Mouse (Mus musculus) heart, postnatal 10 days (tissue): ENCODE results near the gene Rars2. TPM values are rescaled to one million over a fixed set of nuclear protein-coding genes. Genes with fewer than 3 reads are reported as not detected.
"Not testable (repeated sequence)": the region's sequence is repeated elsewhere in the genome, so short reads cannot be mapped to it uniquely, and the experiment has no call there.

ENCODE experiments used
- DNase-seq, 2 experiments: peaks; one replicate each; pipeline ENCODE4 v3.0.0; 2021
- intact Hi-C: fragments of 180-260 bp; cut with DNase I; formaldehyde crosslinking; loops from one replicate; pipeline ENCODE4 v1.15.1; 2025
- total RNA-seq, 2 experiments: library from RNA; stranded (reverse); gene quantifications; 2 replicates each; pipeline ENCODE4 v1.2.3; 2021

Gene Rars2
- total RNA-seq: 10 to 100 TPM; 28.0 to 32.5 TPM

GRCm38 (mm10) chr4:34614630-34615094 is at the start of gene Rars2, which contains the start of gene Orc3:
TSS of gene Rars2 (plus strand) at chr4:34614957.
TSS of gene Orc3 (minus strand) at chr4:34614944.
- intact Hi-C loops: loop anchor here (5.0 kb wide), 3 partner anchors 37 to 163 kb away; partner anchors contain the start of gene Smim8
- peak; percentile 93 to 95 for DNase-seq

GRCm38 (mm10) chr4:34566226-34566625 is 48.5 kb upstream of the Rars2 start:
- DNase-seq: no peak
- intact Hi-C loops: loop anchor here (10.0 kb wide), 1 partner anchor 1171 kb away; no protein-coding TSS in a partner anchor

- intact Hi-C loops: no loop called here
These were observed 41.9 kb upstream of the Rars2 start for GRCm38 (mm10) chr4:34572876-34573275.

GRCm38 (mm10) chr4:34577028-34577427 is 37.7 kb upstream of the Rars2 start:
- intact Hi-C loops: loop anchor here (5.0 kb wide), 1 partner anchor 35 kb away; the partner anchor contains the start of genes Orc3 and Rars2

More at GRCm38 (mm10) chr4:34572876-34573275, 41.9 kb upstream of the Rars2 start:
- DNase-seq: no peak

DNA sequence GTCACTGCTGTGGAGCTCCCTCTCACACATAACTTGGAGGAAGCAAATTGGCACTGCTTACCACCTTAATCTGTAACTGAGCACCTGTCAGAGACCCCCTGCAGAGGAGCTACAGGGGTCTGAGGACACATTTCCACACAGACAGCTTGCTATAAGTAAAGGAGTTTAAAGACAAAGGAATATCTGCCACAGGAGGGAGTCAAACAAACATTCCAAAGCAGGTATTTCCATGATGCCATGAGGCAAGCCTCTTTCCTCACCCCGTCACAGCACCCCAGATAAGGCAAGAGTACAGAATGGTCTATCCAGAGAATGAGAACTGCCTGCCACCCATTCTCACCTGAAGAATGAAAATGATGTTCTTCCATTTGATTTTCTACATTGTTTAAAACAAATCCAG is 35.5 kb upstream of the Rars2 start:
- no peak for DNase-seq
- intact Hi-C loops: loop anchor here (5.0 kb wide), 1 partner anchor 33 kb away; the partner anchor contains the start of genes Orc3 and Rars2

More at GRCm38 (mm10) chr4:34577028-34577427, 37.7 kb upstream of the Rars2 start:
- no peak for DNase-seq

DNA sequence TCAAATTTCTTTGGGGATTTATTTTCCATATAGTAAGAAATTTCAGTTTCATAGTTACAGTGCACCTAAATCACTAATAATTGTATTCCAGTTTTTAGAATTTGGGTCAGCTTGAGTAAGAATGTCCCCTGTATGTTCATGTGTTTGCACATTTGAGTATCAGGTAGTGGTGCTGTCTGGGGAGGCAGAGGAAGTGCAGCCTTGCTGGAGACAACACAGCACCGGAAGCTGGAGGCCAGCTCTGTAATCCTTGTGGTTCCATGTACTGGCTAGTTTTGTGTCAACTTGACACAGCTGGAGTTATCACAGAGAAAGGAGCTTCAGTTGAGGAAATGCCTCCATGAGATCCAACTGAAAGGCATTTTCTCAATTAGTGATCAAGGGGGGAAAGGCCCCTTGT is 33.3 kb upstream of the Rars2 start:
- intact Hi-C loops, DNase-seq: not testable (repeated sequence)

DNA sequence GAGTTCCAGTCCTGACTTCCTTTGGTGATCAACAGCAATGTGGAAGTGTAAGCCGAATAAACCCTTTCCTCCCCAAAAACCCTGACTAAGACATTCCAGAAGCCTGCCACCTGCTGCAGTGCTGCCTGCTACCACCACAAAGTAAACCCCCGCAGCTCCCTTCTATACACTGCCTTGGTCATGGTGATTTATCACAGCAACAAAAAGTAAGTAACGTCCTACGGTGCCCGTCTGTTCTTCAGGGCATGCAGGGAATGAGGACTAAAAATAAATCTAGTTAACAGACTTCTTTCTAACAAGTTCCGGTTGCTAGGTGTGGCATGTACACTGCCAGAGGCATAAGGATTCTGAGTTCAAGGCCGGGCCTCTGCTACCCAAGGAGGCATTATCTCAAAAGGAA is 32.8 kb upstream of the Rars2 start:
- no peak for DNase-seq
- intact Hi-C loops: no loop called here

GRCm38 (mm10) chr4:34582476-34582875 is 32.3 kb upstream of the Rars2 start:
- DNase-seq: no peak
- intact Hi-C loops: no loop called here

GRCm38 (mm10) chr4:34583427-34583826 is 31.3 kb upstream of the Rars2 start:
- intact Hi-C loops: no loop called here
- peak in 1 of 2 experiments; percentile 14 for DNase-seq

GRCm38 (mm10) chr4:34584871-34585607 is 29.7 kb upstream of the Rars2 start:
- intact Hi-C loops: no loop called here
- DNase-seq: peak in 1 of 2 experiments; percentile 27

DNA sequence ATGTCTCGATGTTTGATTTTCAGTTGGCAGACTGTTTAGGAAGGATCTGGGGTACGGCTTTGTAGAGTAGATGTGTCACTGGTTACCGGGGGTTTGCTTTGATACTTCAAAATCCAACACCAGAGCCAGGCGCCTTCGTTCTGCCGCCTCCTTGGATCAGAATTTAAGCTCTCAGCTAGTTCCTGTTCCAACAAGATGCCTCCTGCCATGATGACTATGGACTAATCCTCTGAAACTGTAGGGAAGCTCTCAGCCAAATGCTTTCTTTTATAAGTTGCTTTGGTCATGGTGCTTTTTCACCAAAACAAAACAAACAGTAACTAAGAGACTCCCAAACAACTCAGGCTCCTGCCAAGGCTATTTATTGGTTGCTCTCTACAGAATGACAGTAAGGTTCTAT is 11.6 kb upstream of the Rars2 start:
- no peak for DNase-seq
- intact Hi-C loops: no loop called here

GRCm38 (mm10) chr4:34606658-34607057 is 8.1 kb upstream of the Rars2 start:
- intact Hi-C loops: no loop called here
- no peak for DNase-seq

- intact Hi-C loops: loop anchor here (5.0 kb wide), 2 partner anchors 36 to 164 kb away; partner anchors contain the start of gene Smim8
- peak in 1 of 2 experiments; percentile 15 for DNase-seq
These were observed 1.1 kb upstream of the Rars2 start for GRCm38 (mm10) chr4:34613571-34614145.

DNA sequence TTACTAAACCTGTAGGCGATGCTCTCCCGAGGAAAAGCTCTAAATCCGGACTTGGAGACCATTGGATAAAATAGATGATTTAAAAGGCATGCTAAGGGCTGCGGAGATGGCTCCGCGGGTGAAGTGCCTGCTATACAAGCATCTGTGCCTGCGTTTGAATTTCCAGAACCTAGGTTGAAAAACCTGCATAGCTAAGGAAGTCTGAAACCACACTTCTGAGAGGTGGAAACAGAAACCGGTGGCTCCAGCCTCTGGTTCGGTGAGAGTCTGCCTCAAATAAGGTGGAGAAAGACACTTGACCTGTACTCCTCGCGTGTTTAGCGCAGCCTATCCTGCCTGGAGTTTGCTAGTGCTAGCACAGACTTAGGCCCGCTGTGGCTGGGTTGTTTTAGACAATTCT is 546 bp downstream of the Rars2 start:
- DNase-seq: peak in 1 of 2 experiments; percentile 15
- intact Hi-C loops: loop anchor here (5.0 kb wide), 1 partner anchor 53 kb away; no protein-coding TSS in a partner anchor

- DNase-seq: no peak
- intact Hi-C loops: loop anchor here (5.0 kb wide), 1 partner anchor 54 kb away; no protein-coding TSS in a partner anchor
These were observed 1.4 kb downstream of the Rars2 start for GRCm38 (mm10) chr4:34616146-34616545.

GRCm38 (mm10) chr4:34625556-34625955 is 10.8 kb downstream of the Rars2 start:
- intact Hi-C loops: no loop called here

DNA sequence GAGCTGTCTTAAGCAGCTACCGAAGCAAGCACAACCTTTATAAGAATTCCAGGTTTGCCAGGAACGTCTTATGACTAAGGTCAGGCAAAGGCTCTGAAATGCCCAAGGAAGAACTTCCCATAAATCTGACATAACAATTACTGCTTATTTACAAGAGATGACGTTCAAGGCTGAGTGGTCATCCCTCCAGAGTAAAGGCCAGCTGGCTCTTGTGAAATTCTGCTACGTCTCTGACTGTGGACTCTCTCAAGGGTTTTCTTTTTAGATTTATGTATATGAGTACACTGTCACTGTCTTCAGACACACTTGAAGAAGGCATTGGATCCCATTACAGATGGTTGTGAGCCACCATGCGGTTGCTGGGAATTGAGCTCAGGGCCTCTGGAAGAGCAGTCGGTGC is 11.6 kb downstream of the Rars2 start:
- intact Hi-C loops: no loop called here
- DNase-seq: no peak

More at GRCm38 (mm10) chr4:34625556-34625955, 10.8 kb downstream of the Rars2 start:
- DNase-seq: no peak

DNA sequence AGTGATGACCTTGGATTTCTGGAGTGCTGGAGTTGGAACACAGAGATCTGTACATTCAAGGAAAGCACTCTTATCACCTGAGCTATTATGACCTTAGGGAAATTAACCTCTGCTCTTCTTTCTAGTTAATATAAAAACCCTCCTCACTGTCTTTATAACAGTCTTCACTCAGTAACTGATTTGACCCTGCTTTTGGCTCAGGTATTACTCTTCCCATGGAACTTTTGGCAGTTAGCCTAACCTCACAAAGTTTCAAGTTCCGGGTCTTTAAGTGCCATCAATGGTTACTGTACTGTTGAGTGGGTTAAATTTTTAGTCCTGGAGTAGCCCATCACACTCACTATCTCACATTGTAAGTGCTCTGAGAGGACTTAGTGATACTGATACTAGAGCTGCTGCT is 15.2 kb downstream of the Rars2 start:
- intact Hi-C loops: no loop called here
- DNase-seq: no peak

DNA sequence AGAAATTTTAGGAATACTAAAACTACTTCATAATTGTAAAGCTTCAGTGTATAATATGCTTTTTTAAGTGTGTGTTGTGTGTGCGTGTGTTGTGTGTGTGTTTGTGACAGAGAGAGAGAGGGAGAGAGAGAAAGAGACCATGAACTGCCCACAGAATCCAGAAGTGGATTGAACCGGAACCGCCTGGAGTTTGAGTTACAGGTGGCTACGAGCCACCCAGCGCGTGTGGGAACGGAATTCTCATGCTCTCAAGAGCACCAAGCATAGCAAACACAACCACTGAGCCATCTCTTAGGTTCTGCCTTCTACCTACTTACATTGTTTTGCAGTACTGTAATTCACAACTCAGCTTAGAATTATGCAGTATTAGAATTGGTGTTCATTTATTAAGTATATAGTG is 19.4 kb downstream of the Rars2 start:
- no peak for DNase-seq
- intact Hi-C loops: no loop called here

GRCm38 (mm10) chr4:34636036-34636435 is 21.3 kb downstream of the Rars2 start:
- intact Hi-C loops: no loop called here
- no peak for DNase-seq

DNA sequence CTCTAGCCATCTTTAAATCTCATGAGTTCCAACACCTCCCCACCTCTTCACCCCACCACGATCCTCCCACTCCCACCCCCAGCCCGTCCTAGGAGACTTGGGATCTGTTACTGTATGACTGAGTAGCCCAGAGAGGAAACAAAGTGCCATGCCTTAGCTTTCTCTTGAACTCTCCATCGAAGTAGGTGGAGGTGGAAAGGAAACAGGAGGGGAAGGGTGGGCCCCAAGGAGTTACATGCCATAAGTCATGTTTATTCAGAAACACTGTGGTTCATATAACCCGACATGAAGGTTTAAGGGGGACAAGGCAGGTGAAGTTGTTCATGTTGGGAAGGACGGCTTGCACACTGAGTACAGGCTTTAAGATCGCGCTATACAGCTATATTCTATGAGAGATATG is 22.6 kb downstream of the Rars2 start:
- no peak for DNase-seq
- intact Hi-C loops: no loop called here
